Mouse (Mus musculus) layer of hippocampus, adult 9-11 months (tissue): Measurements from ENCODE around the gene A930018P22Rik.
"Not testable (repeated sequence)": the region's sequence is repeated elsewhere in the genome, so short reads cannot be mapped to it uniquely, and the experiment has no call there.

Experiments
- DNase-seq: peaks from one replicate; pipeline ENCODE4 v3.0.0; 2022

Gene A930018P22Rik

DNA sequence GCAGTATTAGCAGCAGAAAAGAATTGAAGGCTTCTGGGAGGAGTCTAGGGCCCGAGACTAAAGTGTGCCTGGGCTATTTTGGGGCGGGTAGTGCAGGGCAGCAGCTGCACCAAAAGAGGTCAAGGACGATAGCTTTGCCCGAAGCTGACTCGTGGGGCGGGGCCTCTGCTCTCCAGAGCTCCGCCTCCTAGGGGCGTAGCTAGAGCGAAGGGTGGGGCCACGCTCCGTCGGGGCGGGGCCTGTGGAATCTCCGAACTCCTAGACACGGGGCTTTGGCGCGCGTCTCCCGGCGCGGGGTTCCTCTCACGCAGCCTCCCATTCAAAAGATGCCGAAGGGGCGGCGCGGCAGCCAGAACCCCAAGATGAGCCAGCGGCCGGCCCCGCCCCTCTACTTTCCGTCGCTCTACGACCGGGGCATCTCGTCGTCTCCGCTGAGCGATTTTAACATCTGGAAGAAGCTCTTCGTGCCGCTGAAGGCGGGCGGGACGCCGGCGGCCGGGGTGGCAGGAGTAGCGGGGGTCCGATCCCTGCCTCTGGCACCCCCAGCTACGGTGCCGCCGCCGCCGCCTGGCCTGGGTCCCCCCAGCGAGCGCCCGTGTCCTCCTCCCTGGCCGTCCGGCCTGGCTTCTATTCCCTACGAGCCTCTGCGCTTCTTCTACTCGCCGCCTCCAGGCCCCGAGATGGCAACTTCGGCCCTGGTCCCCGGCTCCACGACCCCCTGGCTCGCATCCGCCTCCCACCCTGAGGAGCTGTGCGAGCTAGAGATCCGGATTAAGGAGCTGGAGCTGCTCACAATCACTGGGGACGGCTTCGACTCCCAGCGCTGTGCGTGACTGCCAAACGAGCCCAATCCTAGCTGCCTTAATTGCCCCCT lies at the start of gene A930018P22Rik:
A930018P22Rik (plus strand) TSS at position 265 of the 874 bp plus-strand sequence.
- DNase-seq = peak; percentile 89

GRCm38 (mm10) chr2:104078285-104078684 lies 44.3 kb upstream of the A930018P22Rik start:
- not testable (repeated sequence) for DNase-seq

GRCm38 (mm10) chr2:104081436-104082050 lies 41.0 kb upstream of the A930018P22Rik start:
- DNase-seq = not testable (repeated sequence)

- DNase-seq = no peak
Measured at GRCm38 (mm10) chr2:104082474-104082873, 40.1 kb upstream of the A930018P22Rik start.

DNA sequence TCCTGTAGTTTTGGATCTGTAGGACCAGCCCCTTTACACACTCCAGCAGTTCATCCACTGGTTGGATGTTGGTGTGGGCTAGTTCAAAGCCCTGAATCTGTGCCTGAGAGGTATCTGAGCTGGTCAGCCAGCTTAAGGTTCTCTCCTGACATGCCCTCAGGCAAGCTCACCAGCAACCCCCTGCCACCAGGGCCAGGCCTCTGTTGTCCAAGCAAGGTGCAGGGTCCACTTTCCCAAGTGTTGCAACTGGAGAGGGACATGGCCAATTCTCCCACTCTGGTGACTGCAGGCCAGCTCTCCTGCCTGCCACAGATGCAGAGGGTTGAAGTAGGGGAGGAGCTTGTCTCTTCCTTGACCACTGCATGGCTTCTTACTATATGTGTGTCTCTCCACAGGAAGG lies 38.5 kb upstream of the A930018P22Rik start:
- not testable (repeated sequence) for DNase-seq

- DNase-seq = not testable (repeated sequence)
Measured at GRCm38 (mm10) chr2:104087562-104087961, 35.0 kb upstream of the A930018P22Rik start.

DNA sequence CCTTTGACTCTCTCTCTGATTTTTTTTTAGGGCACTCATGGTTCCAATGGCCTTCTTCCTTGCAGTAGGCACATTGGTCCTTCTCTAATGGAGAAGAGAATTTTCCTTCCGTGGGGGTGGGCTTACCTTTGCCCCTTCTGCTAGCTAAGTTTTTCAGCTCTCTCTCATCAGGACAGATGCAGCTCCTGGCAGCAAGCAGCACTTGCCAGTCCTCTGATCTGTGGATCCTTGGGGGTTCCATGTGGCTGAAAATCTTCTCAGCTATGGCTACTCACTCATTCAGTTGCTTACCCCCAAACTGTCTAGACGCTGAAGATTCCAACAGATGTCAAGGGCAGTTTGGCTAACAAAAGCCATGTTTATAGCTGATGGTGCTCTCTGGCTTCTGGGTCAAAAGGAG lies 29.3 kb upstream of the A930018P22Rik start:
- DNase-seq = no peak

- peak; percentile 53 for DNase-seq
Measured at GRCm38 (mm10) chr2:104095741-104096213, 26.8 kb upstream of the A930018P22Rik start, which contains the start of gene Cd59a. Gene Cd59a, plus strand, starts transcription at chr2:104095801.

DNA sequence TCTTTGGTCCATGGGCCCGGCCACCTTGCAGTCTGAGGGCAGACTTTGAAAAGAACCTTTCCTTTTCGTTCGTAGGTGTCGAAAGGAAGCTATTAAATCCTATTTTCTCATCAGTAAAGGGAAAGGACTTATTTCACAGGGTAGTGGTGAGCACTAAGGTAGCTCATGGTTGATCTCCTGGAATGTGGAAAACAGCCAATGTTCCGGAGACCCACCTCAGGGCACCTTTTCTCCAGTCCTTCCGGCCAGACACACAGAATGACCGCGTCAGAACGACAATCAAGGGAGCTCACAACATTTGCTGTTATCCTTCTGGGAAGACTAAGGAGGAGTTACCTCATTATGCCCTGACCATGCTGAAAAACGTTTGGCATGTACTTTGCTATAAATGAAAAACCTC lies 26.3 kb upstream of the A930018P22Rik start:
- DNase-seq = no peak

GRCm38 (mm10) chr2:104096796-104097195 lies 25.8 kb upstream of the A930018P22Rik start:
- not testable (repeated sequence) for DNase-seq

DNA sequence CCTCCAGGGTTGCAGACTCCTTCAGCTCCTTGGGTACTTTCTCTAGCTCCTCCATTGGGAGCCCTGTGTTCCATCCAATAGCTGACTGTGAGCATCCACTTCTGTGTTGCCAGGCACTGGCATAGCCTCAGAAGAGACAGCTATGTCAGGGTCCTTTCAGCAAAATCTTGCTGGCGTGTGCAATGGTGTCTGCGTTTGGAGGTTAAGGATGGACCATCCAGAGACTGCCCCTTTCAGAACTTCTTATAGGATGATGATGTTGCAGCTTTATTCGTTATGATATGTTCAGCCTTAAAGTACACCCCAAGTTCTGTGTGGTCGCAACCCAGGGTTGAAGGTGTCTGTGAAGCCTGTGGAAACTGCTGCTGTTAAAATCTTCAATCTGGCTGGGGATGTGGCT lies 25.2 kb upstream of the A930018P22Rik start:
- DNase-seq = not testable (repeated sequence)

DNA sequence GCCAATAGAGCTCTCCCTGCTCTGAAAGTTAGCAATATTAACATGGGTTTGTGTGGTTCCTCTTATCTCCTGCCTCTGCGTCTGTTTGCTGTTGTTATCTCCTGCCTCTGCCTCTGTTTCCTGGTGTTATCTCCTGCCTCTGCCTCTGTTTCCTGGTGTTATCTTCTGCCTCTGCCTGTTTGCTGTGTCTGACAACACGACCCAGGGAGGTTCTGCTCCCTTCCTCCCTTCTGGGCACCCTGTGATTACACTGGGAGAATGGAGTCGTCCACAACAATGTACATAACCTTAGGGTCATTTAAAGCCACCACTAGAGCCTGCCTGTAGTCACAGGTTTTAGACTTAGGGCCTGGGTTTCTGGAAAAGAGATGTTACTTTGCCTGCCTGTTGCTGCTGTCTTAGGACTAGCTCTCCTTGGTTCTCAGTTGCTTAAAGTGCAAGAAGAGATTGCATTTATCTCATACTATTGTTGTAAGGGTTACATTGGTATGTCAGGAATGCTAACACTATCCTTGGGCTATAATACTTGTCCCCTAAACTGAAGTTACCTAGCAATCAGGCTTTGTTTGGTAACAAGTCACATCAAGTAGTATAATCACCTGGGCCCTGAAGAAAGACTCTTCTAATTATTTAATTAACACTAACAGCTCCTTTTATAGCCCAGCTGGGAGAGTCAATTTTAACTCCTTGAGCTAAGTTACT lies 23.9 kb upstream of the A930018P22Rik start:
- DNase-seq = no peak

GRCm38 (mm10) chr2:104099231-104099585 lies 23.4 kb upstream of the A930018P22Rik start:
- DNase-seq = no peak

DNA sequence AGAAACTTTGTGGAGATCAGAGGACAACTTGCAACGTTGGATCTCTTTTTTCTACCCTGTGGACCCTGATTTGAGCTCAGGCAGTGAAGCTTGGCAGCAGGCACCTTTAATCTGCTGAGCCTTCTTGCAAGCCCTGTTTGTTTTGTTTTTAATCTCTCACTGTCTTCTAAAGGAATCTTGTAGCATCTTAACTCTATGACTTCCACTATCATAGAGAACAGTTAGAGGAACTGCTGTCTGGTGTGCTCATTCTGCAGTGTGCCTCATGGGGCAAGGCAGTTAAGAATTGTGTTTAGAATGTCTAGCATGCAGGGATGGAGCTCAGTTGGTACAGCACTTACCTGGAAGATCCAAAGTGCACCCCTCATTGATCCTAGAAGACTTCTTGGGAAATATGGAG lies 22.6 kb upstream of the A930018P22Rik start:
- no peak for DNase-seq

DNA sequence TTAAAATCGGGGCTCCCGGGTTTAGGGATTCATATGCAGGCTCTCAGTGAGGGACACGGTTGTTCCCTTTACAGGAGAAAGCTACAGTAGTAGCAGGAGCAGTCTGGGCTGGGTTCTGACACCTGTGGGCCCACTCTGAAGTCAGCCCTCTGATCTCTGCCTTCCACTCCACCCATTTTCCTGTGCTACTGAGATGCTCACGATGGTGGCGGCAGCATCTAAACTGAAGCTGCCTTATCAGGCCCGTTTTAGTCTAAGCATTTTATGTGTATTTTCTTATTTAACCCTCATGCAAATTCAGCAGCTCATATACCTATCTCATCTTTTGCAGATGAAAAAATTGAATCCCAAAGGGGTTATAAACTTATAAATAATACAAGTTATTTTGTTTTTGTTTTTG lies 17.8 kb upstream of the A930018P22Rik start:
- no peak for DNase-seq

GRCm38 (mm10) chr2:104109021-104109420 lies 13.5 kb upstream of the A930018P22Rik start:
- DNase-seq = not testable (repeated sequence)

DNA sequence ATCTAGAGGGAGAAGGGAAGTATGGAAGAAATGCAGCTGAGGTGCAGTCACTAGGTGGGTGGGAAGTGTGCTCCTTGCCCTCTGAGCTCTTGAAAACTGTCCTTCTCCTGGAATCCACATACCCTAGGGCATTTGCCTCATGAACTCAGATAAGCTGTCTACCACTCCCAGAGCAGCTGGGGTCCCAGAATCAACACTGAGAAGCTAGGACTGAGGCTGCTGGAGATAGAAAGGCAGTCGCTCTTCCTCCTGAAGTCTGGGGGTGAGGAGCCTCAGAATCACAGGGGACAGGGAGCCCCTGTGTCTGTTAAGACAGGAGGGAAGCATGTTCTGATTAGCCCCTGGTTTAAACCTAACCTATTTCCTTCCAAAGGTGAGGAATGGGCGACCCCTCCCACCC lies 13.0 kb upstream of the A930018P22Rik start:
- no peak for DNase-seq

DNA sequence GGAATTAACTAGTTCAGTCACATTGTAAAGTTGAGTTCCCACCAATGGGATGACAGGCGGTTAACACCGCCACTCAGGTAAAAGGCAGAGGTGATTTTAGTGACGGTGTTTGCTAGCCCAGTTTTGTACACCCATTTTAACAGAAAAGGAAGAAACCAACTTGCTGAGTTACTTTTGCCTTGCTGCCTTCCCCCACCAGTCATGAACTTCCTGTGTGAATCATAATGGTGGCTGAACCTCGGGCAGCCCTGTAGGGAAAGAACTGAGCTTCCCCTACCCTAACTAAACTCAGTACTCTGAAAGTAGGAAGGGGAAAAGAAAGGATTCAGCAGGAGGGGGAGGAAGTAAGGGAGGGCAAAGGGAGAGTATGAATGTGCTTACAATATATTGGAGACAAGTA lies 12.5 kb upstream of the A930018P22Rik start:
- no peak for DNase-seq

- DNase-seq = not testable (repeated sequence)
Measured at GRCm38 (mm10) chr2:104111170-104111797, 11.3 kb upstream of the A930018P22Rik start.

DNA sequence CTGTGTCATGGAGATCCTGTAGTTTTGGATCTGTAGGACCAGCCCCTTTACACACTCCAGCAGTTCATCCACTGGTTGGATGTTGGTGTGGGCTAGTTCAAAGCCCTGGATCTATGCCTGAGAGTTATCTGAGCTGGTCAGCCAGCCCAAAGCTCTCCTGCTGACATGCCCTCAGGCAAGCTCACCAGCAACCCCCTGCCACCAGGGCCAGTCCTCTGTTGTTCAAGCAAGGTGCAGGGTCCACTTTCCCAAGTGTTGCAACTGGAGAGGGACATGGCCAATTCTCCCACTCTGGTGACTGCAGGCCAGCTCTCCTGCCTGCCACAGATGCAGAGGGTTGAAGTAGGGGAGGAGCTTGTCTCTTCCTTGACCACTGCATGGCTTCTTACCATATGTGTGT lies 9.0 kb upstream of the A930018P22Rik start:
- DNase-seq = not testable (repeated sequence)

GRCm38 (mm10) chr2:104114898-104115297 lies 7.7 kb upstream of the A930018P22Rik start:
- DNase-seq = no peak

- DNase-seq = not testable (repeated sequence)
Measured at GRCm38 (mm10) chr2:104117173-104117572, 5.4 kb upstream of the A930018P22Rik start.

DNA sequence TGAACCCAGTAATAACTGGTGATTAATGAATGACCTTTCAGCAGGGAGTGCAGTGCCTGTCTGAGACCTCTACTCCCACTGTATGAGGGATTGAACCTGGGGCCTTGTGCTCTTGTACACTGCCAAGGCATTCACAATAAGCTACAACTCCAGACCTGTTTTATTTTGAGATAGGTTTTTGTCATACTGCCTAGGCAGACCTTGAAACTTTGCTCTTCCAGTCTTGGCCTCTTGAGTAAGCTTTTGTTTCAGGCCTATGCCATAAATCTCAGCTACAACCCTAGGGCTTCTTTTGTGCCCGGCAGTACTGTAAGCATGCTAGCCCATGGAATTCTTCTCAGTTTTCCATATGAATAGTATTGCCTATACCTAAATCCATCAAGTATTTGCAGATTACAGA lies 3.5 kb upstream of the A930018P22Rik start:
- DNase-seq = no peak
